Mouse (Mus musculus) myocyte (in vitro differentiated cells): ENCODE results near the gene Grb10. TPM values are rescaled to one million over a fixed set of nuclear protein-coding genes. Genes with fewer than 3 reads are reported as not detected.

Experiments
- H3K27me3 ChIP-seq: one replicate; pipeline ENCODE4 v1.6.1; 2011; ENCODE audit not compliant: control insufficient read depth, insufficient read depth, insufficient read length
- H3K36me3 ChIP-seq: one replicate; pipeline ENCODE4 v1.6.1; 2011; ENCODE audit not compliant: control insufficient read depth, insufficient read depth
- H3K4me2 ChIP-seq: one replicate; pipeline ENCODE4 v1.6.1; 2011; ENCODE audit warnings: low read depth, control low read depth
- H3K4me3 ChIP-seq: one replicate; pipeline ENCODE4 v1.5.1; 2011; ENCODE audit warnings: mild to moderate bottlenecking, control low read depth, moderate library complexity
- H3K79me2 ChIP-seq: one replicate; pipeline ENCODE4 v1.6.1; 2011; ENCODE audit not compliant: control insufficient read depth, insufficient read depth
- H3ac ChIP-seq: one replicate; pipeline ENCODE4 v1.6.1; 2011; ENCODE audit not compliant: control insufficient read depth, insufficient read length
- CEBPB ChIP-seq: IDR thresholded peaks from 2 replicates; pipeline ENCODE4 v1.6.1; 2011; ENCODE audit warnings: mild to moderate bottlenecking, moderate library complexity; ENCODE audit not compliant: poor library complexity, insufficient read depth, severe bottlenecking
- E2F4 ChIP-seq: IDR thresholded peaks from one replicate; pipeline ENCODE4 v1.6.1; 2011; ENCODE audit warnings: mild to moderate bottlenecking, control low read depth, moderate library complexity; ENCODE audit not compliant: insufficient read depth
- MAX ChIP-seq: IDR thresholded peaks from one replicate; pipeline ENCODE4 v1.6.1; 2011; ENCODE audit warnings: low read depth, mild to moderate bottlenecking, control low read depth
- MYOD1 ChIP-seq, 3 experiments: IDR thresholded peaks; one replicate each; pipeline ENCODE4 v1.6.1; 2011; ENCODE audit warnings: control low read depth in 2 of 3, low read depth in 2 of 3, mild to moderate bottlenecking in 2 of 3, moderate library complexity in 1 of 3; ENCODE audit not compliant: insufficient read length in 2 of 3, control insufficient read depth in 1 of 3
- MYOG ChIP-seq, 3 experiments: IDR thresholded peaks; one replicate each; pipeline ENCODE4 v1.6.1; 2011; ENCODE audit warnings: control low read depth in 2 of 3, low read depth in 2 of 3, mild to moderate bottlenecking in 2 of 3; ENCODE audit not compliant: insufficient read length in 2 of 3, control insufficient read depth in 1 of 3, insufficient read depth in 1 of 3
- POLR2A ChIP-seq: IDR thresholded peaks from one replicate; pipeline ENCODE4 v1.6.1; 2011; ENCODE audit warnings: low read depth, mild to moderate bottlenecking, control low read depth, moderate library complexity; ENCODE audit not compliant: insufficient read length
- POLR2AphosphoS2 ChIP-seq: IDR thresholded peaks from one replicate; pipeline ENCODE4 v1.6.1; 2011; ENCODE audit warnings: low read depth, control low read depth; ENCODE audit not compliant: insufficient read length
- REST ChIP-seq: IDR thresholded peaks from one replicate; pipeline ENCODE4 v1.6.1; 2011; ENCODE audit warnings: mild to moderate bottlenecking, control low read depth, moderate library complexity; ENCODE audit not compliant: insufficient read depth, insufficient read length
- SRF ChIP-seq: IDR thresholded peaks from one replicate; pipeline ENCODE4 v1.6.1; 2011; ENCODE audit warnings: low read depth; ENCODE audit not compliant: control insufficient read depth, insufficient read length
- TCF12 ChIP-seq: IDR thresholded peaks from one replicate; pipeline ENCODE4 v1.6.1; 2011; ENCODE audit warnings: mild to moderate bottlenecking, control low read depth; ENCODE audit not compliant: poor library complexity, insufficient read depth, severe bottlenecking
- TCF3 ChIP-seq: IDR thresholded peaks from one replicate; pipeline ENCODE4 v1.6.1; 2011; ENCODE audit warnings: low read depth, control low read depth; ENCODE audit not compliant: insufficient read length
- USF1 ChIP-seq: IDR thresholded peaks from one replicate; pipeline ENCODE4 v1.6.1; 2011; ENCODE audit warnings: low read depth, mild to moderate bottlenecking, control low read depth, moderate library complexity
- polyA plus RNA-seq: library from polyadenylated mRNA; unstranded; fragments of >200 nt; fragmentation: generic; extraction: Trizol; gene quantifications from one replicate; pipeline ENCODE4 v1.2.1, GENCODE M21; 2012; ENCODE audit warnings: missing spikeins

The Grb10 gene
- polyA plus RNA-seq, 1 experiment = 0.59 TPM

- no peaks in the 10 kb centered on the region for H3K27me3 ChIP-seq
- H3K36me3 ChIP-seq = no peaks in the 10 kb centered on the region
- TF ChIP-seq SRF = no peak
- TF ChIP-seq MAX = no peak
- no peak for TF ChIP-seq TCF3
- no peak for TF ChIP-seq POLR2A
- TF ChIP-seq POLR2AphosphoS2 = no peak
- no peak for TF ChIP-seq USF1
- TF ChIP-seq MYOD1 (IDR thresholded peaks at IDR 0.05; ENCODE audit: control insufficient read depth in 1 of 3, insufficient read length in 2 of 3, low read depth in 2 of 3) = no peak
- TF ChIP-seq MYOG (IDR thresholded peaks at IDR 0.05; ENCODE audit: control insufficient read depth in 1 of 3, insufficient read depth in 1 of 3, insufficient read length in 2 of 3, low read depth in 2 of 3) = no peak
- no peak for TF ChIP-seq CEBPB
- TF ChIP-seq TCF12 = no peak
- TF ChIP-seq REST = no peak
- TF ChIP-seq E2F4 = no peak
- H3ac ChIP-seq = no peak overlapping the region
- H3K4me3 ChIP-seq = no peak overlapping the region
- H3K79me2 ChIP-seq = no peaks in the 10 kb centered on the region
- peak overlapping the region; percentile 30 for H3K4me2 ChIP-seq
Measured at GRCm38 (mm10) chr11:11938591-11938990, 99.9 kb downstream of the Grb10 start.

DNA sequence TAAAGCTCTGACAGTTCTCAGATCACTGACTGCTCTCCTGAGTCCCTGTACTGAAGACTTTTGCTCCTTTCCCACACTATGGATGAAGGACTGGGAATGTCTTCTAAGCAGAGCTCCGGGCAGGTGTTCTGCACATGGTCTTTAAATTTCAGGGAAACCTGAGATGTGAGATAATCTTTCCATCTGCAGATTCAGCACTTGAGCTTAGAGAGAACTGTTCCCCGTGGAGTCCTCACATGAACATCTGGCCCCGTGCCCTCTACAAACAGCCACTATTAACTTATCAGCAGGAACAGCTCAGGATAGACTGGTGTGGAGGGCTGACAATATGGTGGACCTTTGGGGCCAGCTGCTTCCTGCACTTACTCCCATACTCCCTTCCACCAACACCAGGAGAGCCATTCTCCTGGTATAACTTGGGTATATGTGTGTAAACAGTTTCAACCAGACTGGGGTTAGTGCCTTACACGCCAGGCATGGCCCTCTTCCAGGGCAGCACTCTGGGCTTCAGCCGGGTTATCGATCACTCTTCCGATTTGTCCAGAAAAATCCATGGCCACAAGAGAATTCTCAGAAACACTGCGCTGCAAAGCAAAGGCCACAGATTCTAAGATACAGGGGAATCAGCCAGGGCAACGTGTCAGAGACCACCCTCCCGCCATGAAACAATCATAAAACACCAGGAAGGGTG is 101.0 kb downstream of the Grb10 start:
- Histone ChIP-seq H3ac (no peak overlapping the region), H3K4me3 (no peak overlapping the region), H3K79me2 (no peaks in the 10 kb centered on the region), H3K27me3 (no peaks in the 10 kb centered on the region), H3K4me2 (no peak overlapping the region), H3K36me3 (no peaks in the 10 kb centered on the region)
- no peak for TF ChIP-seq MAX
- no peak for TF ChIP-seq MYOD1 (IDR thresholded peaks at IDR 0.05; ENCODE audit: control insufficient read depth in 1 of 3, insufficient read length in 2 of 3, low read depth in 2 of 3)
- TF ChIP-seq CEBPB = no peak
- TF ChIP-seq TCF12 = no peak

GRCm38 (mm10) chr11:11934808-11935207 is 103.7 kb downstream of the Grb10 start:
- Histone ChIP-seq H3ac (no peak overlapping the region), H3K4me3 (no peak overlapping the region)
- TF ChIP-seq MYOG (IDR thresholded peaks at IDR 0.05; ENCODE audit: control insufficient read depth in 1 of 3, insufficient read depth in 1 of 3, insufficient read length in 2 of 3, low read depth in 2 of 3) (peak in 1 of 3 experiments; percentile 8), CEBPB (no peak), MYOD1 (IDR thresholded peaks at IDR 0.05; ENCODE audit: control insufficient read depth in 1 of 3, insufficient read length in 2 of 3, low read depth in 2 of 3) (peak in 1 of 3 experiments; percentile 29)

GRCm38 (mm10) chr11:11932102-11932789 is 106.2 kb downstream of the Grb10 start:
- Histone ChIP-seq H3ac (no peak overlapping the region), H3K79me2 (no peaks in the 10 kb centered on the region)

More at GRCm38 (mm10) chr11:11934808-11935207, 103.7 kb downstream of the Grb10 start:
- peak overlapping the region; percentile 46 for H3K4me2 ChIP-seq
- H3K36me3 ChIP-seq = no peaks in the 10 kb centered on the region
- H3K79me2 ChIP-seq = no peaks in the 10 kb centered on the region
- H3K27me3 ChIP-seq = no peaks in the 10 kb centered on the region

GRCm38 (mm10) chr11:11931688-11932087 is 106.8 kb downstream of the Grb10 start:
- Histone ChIP-seq H3K4me2 (no peak overlapping the region), H3K36me3 (no peaks in the 10 kb centered on the region), H3ac (no peak overlapping the region), H3K27me3 (no peaks in the 10 kb centered on the region), H3K4me3 (no peak overlapping the region), H3K79me2 (no peaks in the 10 kb centered on the region)
- TF ChIP-seq TCF12 (no peak), POLR2A (no peak), MYOG (IDR thresholded peaks at IDR 0.05; ENCODE audit: control insufficient read depth in 1 of 3, insufficient read depth in 1 of 3, insufficient read length in 2 of 3, low read depth in 2 of 3) (no peak), USF1 (no peak), MAX (no peak), TCF3 (no peak), SRF (no peak), CEBPB (no peak), MYOD1 (IDR thresholded peaks at IDR 0.05; ENCODE audit: control insufficient read depth in 1 of 3, insufficient read length in 2 of 3, low read depth in 2 of 3) (no peak), POLR2AphosphoS2 (no peak), E2F4 (no peak), REST (no peak)

More at GRCm38 (mm10) chr11:11932102-11932789, 106.2 kb downstream of the Grb10 start:
- Histone ChIP-seq H3K36me3 (no peaks in the 10 kb centered on the region), H3K4me3 (no peak overlapping the region), H3K27me3 (no peaks in the 10 kb centered on the region), H3K4me2 (no peak overlapping the region)
- peak in 1 of 3 experiments; percentile 18 for TF ChIP-seq MYOD1 (IDR thresholded peaks at IDR 0.05; ENCODE audit: control insufficient read depth in 1 of 3, insufficient read length in 2 of 3, low read depth in 2 of 3)
- no peak for TF ChIP-seq SRF
